Mouse (Mus musculus) cerebellum, adult 2 months (tissue): Measurements from ENCODE around the gene Fabp6.

Source experiments
- CTCF ChIP-seq: fragments of 200-500 bp; IDR thresholded peaks from 2 replicates; pipeline ENCODE4 v1.5.1; 2011; ENCODE audit warnings: low read depth, mild to moderate bottlenecking, control low read depth, low read length, moderate library complexity, borderline replicate concordance; ENCODE audit not compliant: insufficient read depth
- POLR2A ChIP-seq: fragments of 200-500 bp; IDR thresholded peaks from 2 replicates; pipeline ENCODE4 v1.6.1; 2011; ENCODE audit warnings: low read length, control low read depth, borderline replicate concordance; ENCODE audit not compliant: insufficient read depth

- TF ChIP-seq CTCF (no peak), POLR2A (no peak)
Observed at GRCm38 (mm10) chr11:43605859-43606258, 4.5 kb upstream of the Fabp6 start.
